In genomic region chr11:109851996-109852395, GRCm38 (mm10) we compare ENCODE assay signal across 12 mouse cellular contexts. TPM values are rescaled to one million over a fixed set of nuclear protein-coding genes. Genes with fewer than 3 reads are reported as not detected.
DNase-seq lines count a peak whose midpoint lies in the region; ATAC-seq and TF ChIP-seq lines count a peak whose summit lies in the region.
"Had no signal": no experiment of that assay in that cellular context is flagged by ENCODE, and none has a peak within 500 bp of the region (broad histone marks: within the 10 kb centered on the region; RNA-seq: fewer than 3 reads in every experiment).

No protein-coding gene starts in this region.

- no peak for TF ChIP-seq EP300 in heart, postnatal 0 days (IDR thresholded peaks at IDR 0.05; ENCODE audit: low read depth)

- no peak overlapping the region for H3K27ac ChIP-seq in heart, postnatal 0 days (ENCODE audit: low read depth)
- H3K27ac ChIP-seq in lung, embryonic 16.5 days (ENCODE audit: low read length) = no peak overlapping the region
- no peak overlapping the region for H3K27ac ChIP-seq in hindbrain, embryonic 14.5 days
- H3K27ac ChIP-seq: macrophage had no signal

- H3K9me3 ChIP-seq in heart, postnatal 0 days (replicated peaks; ENCODE audit: control insufficient read depth, low read length) = no peaks in the 10 kb centered on the region
- H3K9me3 ChIP-seq in lung, embryonic 16.5 days (ENCODE audit: control insufficient read depth, low read length) = no peaks in the 10 kb centered on the region
- no peaks in the 10 kb centered on the region for H3K9me3 ChIP-seq in hindbrain, embryonic 14.5 days (ENCODE audit: control insufficient read depth, low read length)

- H3K4me3 ChIP-seq in heart, postnatal 0 days (ENCODE audit: low read depth, low read length) = no peak overlapping the region
- no peak overlapping the region for H3K4me3 ChIP-seq in lung, embryonic 16.5 days (ENCODE audit: low read length)
- no peak overlapping the region for H3K4me3 ChIP-seq in hindbrain, embryonic 14.5 days (replicated peaks; ENCODE audit: low read length)

- ATAC-seq in heart, postnatal 0 days (ENCODE audit: insufficient read depth, low read depth) = peak; percentile 39; the same call in 1 of the 2 replicates
- peak; percentile 23; the same call in 1 of the 2 replicates for ATAC-seq in lung, embryonic 16.5 days (ENCODE audit: low read depth)
- no peak for ATAC-seq in hindbrain, embryonic 14.5 days (ENCODE audit: low FRiP score)

- no peak overlapping the region for H3K4me2 ChIP-seq in heart, postnatal 0 days (ENCODE audit: low read depth, low read length)
- H3K4me2 ChIP-seq in lung, embryonic 16.5 days (ENCODE audit: low read depth, low read length) = no peak overlapping the region
- no peak overlapping the region for H3K4me2 ChIP-seq in hindbrain, embryonic 14.5 days (replicated peaks)

- intact Hi-C loops in gastrocnemius, postnatal 14 days (cut with DNase I; ENCODE audit: low total_unique reads) = no loop called here

- H3K4me1 ChIP-seq in heart, postnatal 0 days (ENCODE audit: control insufficient read depth, insufficient read depth) = peaks cover 5% of the 10 kb centered on the region; the same call in 1 of the 2 replicates
- peaks cover 5% of the 10 kb centered on the region for H3K4me1 ChIP-seq in lung, embryonic 16.5 days (replicated peaks; ENCODE audit: control insufficient read depth, insufficient read depth, low read length)
- 0 out of 2 replicates have a peak, but pooled peaks cover 7% of the 10 kb centered on the region for H3K4me1 ChIP-seq in hindbrain, embryonic 14.5 days (replicated peaks; ENCODE audit: control insufficient read depth, insufficient read depth, low read length)

- no peak overlapping the region for H3K9ac ChIP-seq in heart, postnatal 0 days (replicated peaks; ENCODE audit: low read depth, low read length)
- H3K9ac ChIP-seq in lung, embryonic 16.5 days (ENCODE audit: low read length) = no peak overlapping the region
- no peak overlapping the region for H3K9ac ChIP-seq in hindbrain, embryonic 14.5 days

- no peak for DNase-seq in heart, postnatal 0 days (ENCODE audit: low spot score)
- no peak for DNase-seq in heart, adult 8-10 months (ENCODE audit: low spot score)
- no peak for DNase-seq in lung, postnatal 25 days (ENCODE audit: low spot score)
- DNase-seq in adrenal gland, postnatal 25 days = peak; percentile 87
- DNase-seq in lung, postnatal 4 days = peak; percentile 23 to 48
- no peak for DNase-seq in hindbrain, embryonic 14.5 days (ENCODE audit: low spot score)
- no peak for DNase-seq in gastrocnemius, postnatal 14 days
- DNase-seq: retina, postnatal 1 day had no signal

- no peaks in the 10 kb centered on the region for H3K36me3 ChIP-seq in heart, postnatal 0 days (replicated peaks; ENCODE audit: control insufficient read depth, insufficient read depth, low read length)
- H3K36me3 ChIP-seq in lung, embryonic 16.5 days (ENCODE audit: control insufficient read depth, insufficient read depth, low read length) = no peaks in the 10 kb centered on the region
- no peaks in the 10 kb centered on the region for H3K36me3 ChIP-seq in hindbrain, embryonic 14.5 days (replicated peaks; ENCODE audit: control insufficient read depth, insufficient read depth)

- H3K27me3 ChIP-seq in heart, postnatal 0 days (ENCODE audit: control insufficient read depth, insufficient read depth, low read length) = no peaks in the 10 kb centered on the region
- H3K27me3 ChIP-seq in lung, embryonic 16.5 days (ENCODE audit: control insufficient read depth, insufficient read depth, low read depth, low read length) = no peaks in the 10 kb centered on the region
- H3K27me3 ChIP-seq in hindbrain, embryonic 14.5 days (ENCODE audit: control insufficient read depth, insufficient read depth, low read length) = no peaks in the 10 kb centered on the region

- TF ChIP-seq CTCF in heart, postnatal 0 days (IDR thresholded peaks at IDR 0.05; ENCODE audit: low read depth) = no peak

- 57% methylated on average over 4 of the region's 4 CpGs for WGBS in heart, postnatal 0 days
- 64% methylated on average over 4 of the region's 4 CpGs for WGBS in lung, embryonic 16.5 days
- WGBS in hindbrain, embryonic 14.5 days = 82% methylated on average over 4 of the region's 4 CpGs

RNA-seq across cellular contexts. Expression of gene 1700012B07Rik, which starts 24.1 kb away (rescaled TPM):
- total RNA-seq in heart, postnatal 0 days (2014; rRNA removed; ENCODE audit: low replicate concordance) = not detected in 2 replicates
- not detected in 2 replicates for polyA plus RNA-seq in heart, postnatal 0 days (2015; fragmentation: Nextera tagmentation; extraction: Ambion mirVana)
- total RNA-seq in heart, adult 8-10 months (2022) = not detected
- polyA plus RNA-seq in lung, embryonic 16.5 days (2015; fragmentation: Nextera tagmentation; extraction: Ambion mirVana) = not detected in 2 replicates
- not detected in 2 replicates for total RNA-seq in adrenal gland, postnatal 25 days (2021)
- not detected in 2 replicates for polyA plus RNA-seq in hindbrain, embryonic 14.5 days (2014; fragmentation: Nextera tagmentation; extraction: Ambion mirVana)
- total RNA-seq in gastrocnemius, postnatal 14 days (2021) = not detected
- total RNA-seq: left cerebral cortex, postnatal 10 days had no signal
- polyA plus RNA-seq: hindbrain, embryonic 11.5 days; macrophage had no signal

Comparison
In these comparisons a context has a peak if more than half of its experiments do, and no peak if none do; other contexts are left out.
1. DNase-seq: peak in adrenal gland, postnatal 25 days (single experiment) and lung, postnatal 4 days (2 of 2); none in heart, postnatal 0 days (single experiment), heart, adult 8-10 months (single experiment), lung, postnatal 25 days (single experiment), hindbrain, embryonic 14.5 days (single experiment) and gastrocnemius, postnatal 14 days (single experiment).